Mouse (Mus musculus): ENCODE measurements at regions not wholly inside any gene's neighbourhood (a gene's known extent, or its start where the extent isn't known, plus 50 kb on each side); places are given as distances from the start of the nearest gene placed in this dataset.

DNA sequence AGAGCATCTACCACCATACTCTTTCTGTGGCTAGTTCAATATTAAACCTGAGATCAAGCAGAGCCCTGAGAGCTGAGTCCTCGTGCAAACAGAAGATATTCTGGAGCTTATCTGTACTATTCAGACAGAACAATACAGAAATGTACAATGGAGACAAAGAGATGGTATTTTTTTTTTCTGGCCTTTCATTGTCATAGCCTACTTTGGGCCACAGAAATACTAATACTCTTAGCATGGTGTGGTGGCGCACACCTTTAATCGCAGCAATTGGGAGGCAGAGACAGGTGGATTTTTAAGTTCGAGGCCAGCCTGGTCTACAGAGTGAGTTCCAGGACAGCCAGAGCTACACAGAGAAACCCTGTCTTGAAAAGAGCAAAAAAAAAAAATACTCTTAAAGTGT lies 404.7 kb upstream of the Slitrk5 start:
- TF ChIP-seq POLR2A (IDR thresholded peaks at IDR 0.05; ENCODE audit: low read depth, low read length) (no peak), CTCF (IDR thresholded peaks at IDR 0.05; ENCODE audit: borderline replicate concordance, insufficient read depth, low read length) (no peak)

Data from embryonic fibroblast, embryonic 13.5 days (primary cell).